ENCODE assay signal across 40 mouse cellular contexts in genomic region chr2:112241787-112242186, GRCm38 (mm10). TPM values are rescaled to one million over a fixed set of nuclear protein-coding genes. Genes with fewer than 3 reads are reported as not detected.
"Had no signal": no experiment of that assay in that cellular context is flagged by ENCODE, and none has a peak within 500 bp of the region (broad histone marks: within the 10 kb centered on the region; RNA-seq: fewer than 3 reads in every experiment).

No protein-coding gene starts in this region.

- H3K4me3 ChIP-seq: heart, embryonic 10.5 days; heart, embryonic 12.5 days; kidney, embryonic 15.5 days; limb, embryonic 13.5 days; limb, embryonic 15.5 days; liver, embryonic 12.5 days had no signal

- H3K9ac ChIP-seq: heart, embryonic 12.5 days; hindbrain, embryonic 13.5 days; hindbrain, embryonic 15.5 days; kidney, embryonic 15.5 days; limb, embryonic 13.5 days; limb, embryonic 15.5 days; liver, embryonic 12.5 days had no signal

- DNase-seq: gastrocnemius, postnatal 14 days; gastrocnemius, postnatal 36 days; heart, adult 18-20 months; heart, postnatal 10 days; heart, postnatal 36 days; kidney, adult 11 months; kidney, adult 2 months; kidney, adult 9 months; kidney, postnatal 14 days; kidney, postnatal 36 days; layer of hippocampus, adult 9-11 months; layer of hippocampus, postnatal 36 days; left cerebral cortex, postnatal 4 days had no signal

- H3K4me2 ChIP-seq: heart, embryonic 12.5 days; kidney, embryonic 15.5 days; limb, embryonic 15.5 days; liver, embryonic 12.5 days had no signal

- H3K27me3 ChIP-seq: heart, embryonic 12.5 days; hindbrain, embryonic 15.5 days; limb, embryonic 13.5 days; limb, embryonic 15.5 days; liver, embryonic 12.5 days had no signal

- H3K27ac ChIP-seq: heart, embryonic 10.5 days; hindbrain, embryonic 13.5 days; hindbrain, embryonic 15.5 days; hindbrain, postnatal 0 days; kidney, embryonic 15.5 days; kidney, postnatal 0 days; limb, embryonic 13.5 days; limb, embryonic 15.5 days; liver, embryonic 12.5 days had no signal

- ATAC-seq: hindbrain, postnatal 0 days; intestine, embryonic 16.5 days; liver, embryonic 12.5 days had no signal

- H3K9me3 ChIP-seq: heart, embryonic 10.5 days; heart, embryonic 12.5 days; hindbrain, embryonic 13.5 days; hindbrain, embryonic 15.5 days; kidney, embryonic 15.5 days; limb, embryonic 13.5 days; limb, embryonic 15.5 days; liver, embryonic 12.5 days had no signal

RNA-seq across cellular contexts. Expression of gene Nutm1, which starts 17.3 kb away (rescaled TPM):
- total RNA-seq: gastrocnemius, adult 18-20 months; gastrocnemius, adult 8-10 months; gastrocnemius, postnatal 14 days; gastrocnemius, postnatal 36 days; heart, adult 18-20 months; heart, adult 8-10 months; heart, postnatal 10 days; heart, postnatal 36 days; hematopoietic stem cell, adult 5-6 weeks; layer of hippocampus, adult 18-20 months; layer of hippocampus, adult 8-10 months; layer of hippocampus, postnatal 14 days; layer of hippocampus, postnatal 36 days; left cerebral cortex, adult 18-20 months; left cerebral cortex, postnatal 10 days; left cerebral cortex, postnatal 4 days; liver, adult 2 months had no signal
- polyA plus RNA-seq: heart, embryonic 12.5 days; heart, embryonic 14.5 days; heart, embryonic 16.5 days; intestine, embryonic 14.5 days; large intestine, adult 2 months; limb, embryonic 13.5 days; limb, embryonic 15.5 days; liver, adult 2 months; liver, embryonic 12.5 days had no signal

RNA-seq across cellular contexts. Expression of gene Gm21985, which starts 24.3 kb away (rescaled TPM):
- total RNA-seq: hematopoietic stem cell, adult 5-6 weeks; hindbrain, postnatal 0 days; liver, adult 2 months had no signal
- polyA plus RNA-seq: gonadal fat pad, adult 2 months; heart, embryonic 10.5 days; heart, embryonic 12.5 days; heart, embryonic 14.5 days; heart, embryonic 16.5 days; hindbrain, embryonic 11.5 days; hindbrain, embryonic 13.5 days; hindbrain, embryonic 15.5 days; hindbrain, postnatal 0 days; intestine, embryonic 14.5 days; intestine, embryonic 16.5 days; kidney, adult 2 months; kidney, embryonic 15.5 days; kidney, postnatal 0 days; limb, embryonic 13.5 days; limb, embryonic 15.5 days; liver, adult 2 months; liver, embryonic 12.5 days had no signal
